Mouse (Mus musculus): ENCODE measurements around the gene Zbtb11. TPM values are rescaled to one million over a fixed set of nuclear protein-coding genes. Genes with fewer than 3 reads are reported as not detected.

Zbtb11 gene
- polyA plus RNA-seq, 1 experiment from 2014 or later, result 18.2 TPM

Other genes with a start within 250 kb of the Zbtb11 start
- 7.5 and 8.0 TPM in 2 replicates for gene Nfkbiz, start 135.0 kb upstream of the Zbtb11 start, polyA plus RNA-seq (2015; fragmentation: Nextera tagmentation; extraction: Ambion mirVana)
- gene Nxpe3, start 78.6 kb upstream of the Zbtb11 start, polyA plus RNA-seq (2015; fragmentation: Nextera tagmentation; extraction: Ambion mirVana), result 1.2 and 1.3 TPM in 2 replicates
- gene Cep97, start 39.0 kb upstream of the Zbtb11 start, polyA plus RNA-seq (2015; fragmentation: Nextera tagmentation; extraction: Ambion mirVana), result 9.7 and 10.7 TPM in 2 replicates
- gene Rpl24, start 7.6 kb upstream of the Zbtb11 start, polyA plus RNA-seq (2015; fragmentation: Nextera tagmentation; extraction: Ambion mirVana), result 687 and 756 TPM in 2 replicates
- gene Pcnp, start 55.9 kb downstream of the Zbtb11 start, polyA plus RNA-seq (2015; fragmentation: Nextera tagmentation; extraction: Ambion mirVana), result 233 and 240 TPM in 2 replicates
- 25.4 TPM in 2 replicates for gene Trmt10c, start 63.9 kb downstream of the Zbtb11 start, polyA plus RNA-seq (2015; fragmentation: Nextera tagmentation; extraction: Ambion mirVana)
- gene Senp7, start 74.5 kb downstream of the Zbtb11 start, polyA plus RNA-seq (2015; fragmentation: Nextera tagmentation; extraction: Ambion mirVana), result 26.2 and 27.0 TPM in 2 replicates
- 0.08 and 0.10 TPM in 2 replicates for gene Impg2, start 230.4 kb downstream of the Zbtb11 start, polyA plus RNA-seq (2015; fragmentation: Nextera tagmentation; extraction: Ambion mirVana)